Mouse (Mus musculus): Measurements from ENCODE around the gene Resp18. TPM values are rescaled to one million over a fixed set of nuclear protein-coding genes. Genes with fewer than 3 reads are reported as not detected.

Resp18 gene
- polyA plus RNA-seq, 1 experiment: 275 TPM

DNA sequence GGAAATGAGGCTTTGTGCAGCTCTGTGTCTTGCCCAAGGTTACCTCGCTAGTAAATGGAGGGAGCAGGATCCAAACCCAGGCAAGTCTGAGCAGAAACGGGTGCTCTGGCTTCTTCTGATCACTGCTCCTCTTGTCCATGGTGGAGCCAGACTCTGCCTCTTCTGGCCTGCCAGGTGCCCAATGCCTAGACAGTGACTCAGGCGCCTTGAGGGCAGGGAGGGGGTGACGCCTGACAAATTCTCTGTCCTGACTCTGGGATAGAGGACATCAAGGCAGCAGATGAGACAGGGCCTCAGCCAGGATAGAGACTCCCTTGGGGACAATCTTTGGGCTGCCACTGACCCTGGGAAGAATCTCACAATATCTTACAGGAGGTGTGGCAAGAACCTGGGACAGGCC lies 47.0 kb downstream of the Resp18 start:
- WGBS: 87% methylated on average over 4 of the region's 4 CpGs
- no peak for DNase-seq
- Histone ChIP-seq H3K27me3 (ENCODE audit: control insufficient read depth, insufficient read depth, low read length) (no peaks in the 10 kb centered on the region), H3K4me3 (replicated peaks; ENCODE audit: insufficient read depth, low read depth, low read length) (no peak overlapping the region), H3K27ac (ENCODE audit: insufficient read depth, low read length) (no peak overlapping the region), H3K4me1 (ENCODE audit: control insufficient read depth, insufficient read depth, low read length) (peaks cover 10% of the 10 kb centered on the region)
- TF ChIP-seq CTCF (IDR thresholded peaks at IDR 0.05; ENCODE audit: borderline replicate concordance, insufficient read depth, low read depth, low read length) (no peak), POLR2A (IDR thresholded peaks at IDR 0.05; ENCODE audit: borderline replicate concordance, insufficient read depth, low read length) (no peak)

- WGBS: 78% methylated on average over 7 of the region's 7 CpGs
- no peak overlapping the region for H3K4me3 ChIP-seq (replicated peaks; ENCODE audit: insufficient read depth, low read depth, low read length)
- DNase-seq: no peak
- TF ChIP-seq POLR2A (IDR thresholded peaks at IDR 0.05; ENCODE audit: borderline replicate concordance, insufficient read depth, low read length) (no peak), CTCF (IDR thresholded peaks at IDR 0.05; ENCODE audit: borderline replicate concordance, insufficient read depth, low read depth, low read length) (no peak)
- H3K27ac ChIP-seq (ENCODE audit: insufficient read depth, low read length): no peak overlapping the region
- no peaks in the 10 kb centered on the region for H3K27me3 ChIP-seq (ENCODE audit: control insufficient read depth, insufficient read depth, low read length)
- H3K4me1 ChIP-seq (ENCODE audit: control insufficient read depth, insufficient read depth, low read length): peaks cover 5% of the 10 kb centered on the region
These were observed 47.8 kb downstream of the Resp18 start for GRCm38 (mm10) chr1:75230335-75230994.

DNA sequence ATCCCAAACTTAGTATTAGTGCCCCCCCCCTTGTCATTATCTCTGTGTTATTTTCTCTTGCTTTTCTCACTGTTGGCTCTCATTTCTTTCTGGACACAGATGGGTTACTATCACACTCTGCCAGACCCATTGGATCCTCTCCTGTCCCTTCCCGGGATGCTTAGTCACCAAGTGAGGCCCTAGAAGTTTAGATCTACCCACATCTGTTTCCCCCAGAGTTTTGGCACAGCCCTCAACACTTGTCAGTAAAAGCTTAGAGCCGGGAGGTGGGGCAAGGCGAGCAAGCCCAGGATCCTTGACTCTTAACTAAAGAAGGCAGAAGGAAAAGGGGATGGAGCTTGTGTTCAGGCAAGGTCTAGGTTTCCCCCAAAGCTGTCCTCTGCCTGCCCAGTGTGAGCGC lies 49.1 kb downstream of the Resp18 start:
- H3K4me3 ChIP-seq (replicated peaks; ENCODE audit: insufficient read depth, low read depth, low read length): no peak overlapping the region
- no peaks in the 10 kb centered on the region for H3K4me1 ChIP-seq (ENCODE audit: control insufficient read depth, insufficient read depth, low read length)
- DNase-seq: no peak
- TF ChIP-seq CTCF (IDR thresholded peaks at IDR 0.05; ENCODE audit: borderline replicate concordance, insufficient read depth, low read depth, low read length) (no peak), POLR2A (IDR thresholded peaks at IDR 0.05; ENCODE audit: borderline replicate concordance, insufficient read depth, low read length) (no peak)
- no peaks in the 10 kb centered on the region for H3K27me3 ChIP-seq (ENCODE audit: control insufficient read depth, insufficient read depth, low read length)
- 45% methylated on average over 4 of the region's 4 CpGs for WGBS
- H3K27ac ChIP-seq (ENCODE audit: insufficient read depth, low read length): no peak overlapping the region

DNA sequence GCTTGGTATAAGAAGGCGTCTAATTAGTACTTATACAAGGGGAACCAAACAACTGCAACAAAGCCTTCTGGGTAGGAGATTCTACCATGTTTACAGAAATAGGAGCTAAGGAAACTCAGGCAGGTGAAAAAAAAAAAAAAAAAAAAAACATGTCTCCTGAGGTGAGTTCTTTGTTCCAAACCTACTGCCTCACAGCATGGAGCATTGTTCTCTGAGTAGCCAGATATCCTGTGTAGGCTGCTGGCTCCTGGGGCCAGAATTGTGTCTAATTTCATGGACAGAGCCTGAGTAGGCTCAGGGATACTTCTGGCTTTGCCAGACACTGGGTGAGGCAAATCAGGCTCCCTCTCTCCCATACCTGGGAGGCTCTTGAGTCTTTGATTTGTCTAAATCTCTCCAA lies 50.6 kb downstream of the Resp18 start:
- TF ChIP-seq CTCF (IDR thresholded peaks at IDR 0.05; ENCODE audit: borderline replicate concordance, insufficient read depth, low read depth, low read length) (no peak), POLR2A (IDR thresholded peaks at IDR 0.05; ENCODE audit: borderline replicate concordance, insufficient read depth, low read length) (no peak)
- no peak overlapping the region for H3K4me3 ChIP-seq (replicated peaks; ENCODE audit: insufficient read depth, low read depth, low read length)
- H3K27me3 ChIP-seq (ENCODE audit: control insufficient read depth, insufficient read depth, low read length): no peaks in the 10 kb centered on the region
- DNase-seq: no peak
- H3K27ac ChIP-seq (ENCODE audit: insufficient read depth, low read length): no peak overlapping the region
- 94% methylated on average over 1 of the region's 1 CpGs for WGBS
- no peaks in the 10 kb centered on the region for H3K4me1 ChIP-seq (ENCODE audit: control insufficient read depth, insufficient read depth, low read length)

DNA sequence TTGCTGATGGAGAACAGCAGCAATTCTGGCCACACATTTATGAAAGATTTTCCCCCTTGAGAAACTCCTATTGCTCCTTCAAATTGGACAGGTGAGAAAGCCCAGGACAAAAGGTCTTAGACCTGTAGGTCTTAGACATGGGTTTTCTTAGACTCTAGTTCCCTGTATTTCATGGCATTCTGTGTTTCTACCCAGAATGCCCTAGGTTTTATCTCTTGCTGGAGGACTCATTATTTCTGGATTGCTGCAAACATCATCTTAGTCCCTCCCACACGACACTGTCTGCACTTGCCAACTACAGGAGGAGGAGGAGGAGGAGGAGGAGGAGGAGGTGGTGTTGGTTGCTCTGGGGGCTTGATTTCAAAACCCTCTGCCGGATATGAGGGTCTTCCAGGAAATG lies 52.1 kb downstream of the Resp18 start:
- no peak for DNase-seq
- WGBS: 71% methylated on average over 2 of the region's 2 CpGs
- TF ChIP-seq CTCF (IDR thresholded peaks at IDR 0.05; ENCODE audit: borderline replicate concordance, insufficient read depth, low read depth, low read length) (no peak), POLR2A (IDR thresholded peaks at IDR 0.05; ENCODE audit: borderline replicate concordance, insufficient read depth, low read length) (no peak)
- H3K27ac ChIP-seq (ENCODE audit: insufficient read depth, low read length): no peak overlapping the region
- H3K27me3 ChIP-seq (ENCODE audit: control insufficient read depth, insufficient read depth, low read length): no peaks in the 10 kb centered on the region
- H3K4me1 ChIP-seq (ENCODE audit: control insufficient read depth, insufficient read depth, low read length): no peaks in the 10 kb centered on the region
- H3K4me3 ChIP-seq (replicated peaks; ENCODE audit: insufficient read depth, low read depth, low read length): no peak overlapping the region

- 67% methylated on average over 3 of the region's 3 CpGs for WGBS
- H3K4me3 ChIP-seq (replicated peaks; ENCODE audit: insufficient read depth, low read depth, low read length): no peak overlapping the region
- H3K27ac ChIP-seq (ENCODE audit: insufficient read depth, low read length): no peak overlapping the region
- H3K27me3 ChIP-seq (ENCODE audit: control insufficient read depth, insufficient read depth, low read length): no peaks in the 10 kb centered on the region
- H3K4me1 ChIP-seq (ENCODE audit: control insufficient read depth, insufficient read depth, low read length): no peaks in the 10 kb centered on the region
- DNase-seq: no peak
- TF ChIP-seq POLR2A (IDR thresholded peaks at IDR 0.05; ENCODE audit: borderline replicate concordance, insufficient read depth, low read length) (no peak), CTCF (IDR thresholded peaks at IDR 0.05; ENCODE audit: borderline replicate concordance, insufficient read depth, low read depth, low read length) (no peak)
These were observed 52.7 kb downstream of the Resp18 start for GRCm38 (mm10) chr1:75225473-75225872.

DNA sequence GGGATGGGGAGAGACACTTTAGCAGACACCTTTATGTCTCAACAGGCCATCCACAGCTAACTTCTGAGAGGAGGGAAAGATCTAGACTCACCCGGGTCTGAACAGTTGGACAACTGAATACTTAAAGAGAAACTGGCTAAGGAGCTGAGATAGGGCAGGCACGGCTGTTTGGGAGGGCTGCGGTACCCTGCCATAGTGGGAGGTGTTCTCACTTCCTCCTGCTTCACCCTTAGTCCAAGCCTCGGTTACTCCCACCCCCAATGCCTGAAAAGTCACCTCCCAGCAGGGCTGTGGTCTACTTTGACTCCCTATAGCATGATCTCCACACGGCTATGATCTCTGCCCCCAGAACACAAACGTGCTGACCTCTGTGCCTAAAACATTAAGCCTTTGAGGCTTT lies 54.7 kb downstream of the Resp18 start:
- no peak for DNase-seq
- Histone ChIP-seq H3K27ac (ENCODE audit: insufficient read depth, low read length) (no peak overlapping the region), H3K27me3 (ENCODE audit: control insufficient read depth, insufficient read depth, low read length) (no peaks in the 10 kb centered on the region), H3K4me1 (ENCODE audit: control insufficient read depth, insufficient read depth, low read length) (no peaks in the 10 kb centered on the region), H3K4me3 (replicated peaks; ENCODE audit: insufficient read depth, low read depth, low read length) (no peak overlapping the region)
- WGBS: 75% methylated on average over 6 of the region's 6 CpGs
- no peak for TF ChIP-seq CTCF (IDR thresholded peaks at IDR 0.05; ENCODE audit: borderline replicate concordance, insufficient read depth, low read depth, low read length)
- TF ChIP-seq POLR2A (IDR thresholded peaks at IDR 0.05; ENCODE audit: borderline replicate concordance, insufficient read depth, low read length): no peak

DNA sequence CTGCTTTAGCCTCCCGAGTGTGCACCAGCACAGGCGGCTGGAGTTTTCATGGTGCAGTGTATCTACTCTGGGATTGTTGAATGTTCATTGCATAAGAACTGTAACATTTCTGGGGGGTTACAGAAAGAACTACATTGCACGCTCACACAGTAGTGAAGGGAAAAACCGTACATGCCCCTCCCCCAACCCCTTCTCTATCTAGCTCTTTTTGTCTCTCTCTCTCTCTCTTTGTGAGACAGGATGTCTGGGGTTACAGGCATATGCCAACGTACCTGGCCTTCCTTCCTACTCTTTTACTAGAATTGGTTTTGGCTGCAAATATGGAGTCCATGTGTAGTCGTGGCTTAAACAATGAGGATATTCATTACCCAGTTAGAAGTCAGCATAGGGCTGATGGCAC lies 55.3 kb downstream of the Resp18 start:
- WGBS: 82% methylated on average over 6 of the region's 6 CpGs

More for the DNA sequence above, 55.3 kb downstream of the Resp18 start:
- DNase-seq: no peak
- no peaks in the 10 kb centered on the region for H3K4me1 ChIP-seq (ENCODE audit: control insufficient read depth, insufficient read depth, low read length)
- no peak overlapping the region for H3K27ac ChIP-seq (ENCODE audit: insufficient read depth, low read length)
- H3K4me3 ChIP-seq (replicated peaks; ENCODE audit: insufficient read depth, low read depth, low read length): no peak overlapping the region
- H3K27me3 ChIP-seq (ENCODE audit: control insufficient read depth, insufficient read depth, low read length): no peaks in the 10 kb centered on the region
- no peak for TF ChIP-seq POLR2A (IDR thresholded peaks at IDR 0.05; ENCODE audit: borderline replicate concordance, insufficient read depth, low read length)
- no peak for TF ChIP-seq CTCF (IDR thresholded peaks at IDR 0.05; ENCODE audit: borderline replicate concordance, insufficient read depth, low read depth, low read length)

Other genes with a start within 250 kb of the Resp18 start
- 1.8 and 2.8 TPM in 2 replicates for gene Nhej1, start 153.2 kb downstream of the Resp18 start, polyA plus RNA-seq (2012; rRNA removed)
- not detected in 2 replicates for gene Slc23a3, start 144.5 kb downstream of the Resp18 start, polyA plus RNA-seq (2012; rRNA removed)
- 39.0 and 41.4 TPM in 2 replicates for gene Cnppd1, start 135.7 kb downstream of the Resp18 start, polyA plus RNA-seq (2012; rRNA removed)
- gene Retreg2, start 135.6 kb downstream of the Resp18 start, polyA plus RNA-seq (2012; rRNA removed): 261 and 276 TPM in 2 replicates
- gene Zfand2b, start 109.8 kb downstream of the Resp18 start, polyA plus RNA-seq (2012; rRNA removed): 58.0 and 61.6 TPM in 2 replicates
- 19.2 and 22.4 TPM in 2 replicates for gene Abcb6, start 98.0 kb downstream of the Resp18 start, polyA plus RNA-seq (2012; rRNA removed)
- gene Ankzf1, start 86.3 kb downstream of the Resp18 start, polyA plus RNA-seq (2012; rRNA removed): 41.0 and 44.6 TPM in 2 replicates
- 120 and 128 TPM in 2 replicates for gene Atg9a, start 86.2 kb downstream of the Resp18 start, polyA plus RNA-seq (2012; rRNA removed)
- 10.8 TPM in 2 replicates for gene Glb1l, start 67.6 kb downstream of the Resp18 start, polyA plus RNA-seq (2012; rRNA removed)
- 161 and 167 TPM in 2 replicates for gene Stk16, start 67.6 kb downstream of the Resp18 start, polyA plus RNA-seq (2012; rRNA removed)
- 385 and 391 TPM in 2 replicates for gene Tuba4a, start 58.5 kb downstream of the Resp18 start, polyA plus RNA-seq (2012; rRNA removed)
- not detected in 2 replicates for gene A630095N17Rik, start 46.3 kb downstream of the Resp18 start, polyA plus RNA-seq (2012; rRNA removed)
- gene Dnajb2, start 42.0 kb downstream of the Resp18 start, polyA plus RNA-seq (2012; rRNA removed): 139 and 153 TPM in 2 replicates
- gene Ptprn, start 13.9 kb downstream of the Resp18 start, polyA plus RNA-seq (2012; rRNA removed): 172 and 180 TPM in 2 replicates
- 87.0 and 87.1 TPM in 2 replicates for gene Dnpep, start 39.6 kb upstream of the Resp18 start, polyA plus RNA-seq (2012; rRNA removed)
- gene Des, start 81.9 kb upstream of the Resp18 start, polyA plus RNA-seq (2012; rRNA removed): 2.0 and 2.1 TPM in 2 replicates
- 122 and 143 TPM in 2 replicates for gene Speg, start 96.9 kb upstream of the Resp18 start, polyA plus RNA-seq (2012; rRNA removed)
- gene Gmppa, start 157.5 kb upstream of the Resp18 start, polyA plus RNA-seq (2012; rRNA removed): 155 and 187 TPM in 2 replicates
- gene Asic4, start 172.0 kb upstream of the Resp18 start, polyA plus RNA-seq (2012; rRNA removed): 2.1 and 2.8 TPM in 2 replicates
- 88.3 and 92.6 TPM in 2 replicates for gene Chpf, start 200.9 kb upstream of the Resp18 start, polyA plus RNA-seq (2012; rRNA removed)
- gene Tmem198, start 201.1 kb upstream of the Resp18 start, polyA plus RNA-seq (2012; rRNA removed): 41.3 and 46.6 TPM in 2 replicates
- gene Obsl1, start 228.0 kb upstream of the Resp18 start, polyA plus RNA-seq (2012; rRNA removed): 41.1 and 44.0 TPM in 2 replicates
- 64.7 and 68.6 TPM in 2 replicates for gene Inha, start 228.7 kb upstream of the Resp18 start, polyA plus RNA-seq (2012; rRNA removed)
- gene Stk11ip, start 243.1 kb upstream of the Resp18 start, polyA plus RNA-seq (2012; rRNA removed): 29.3 and 29.8 TPM in 2 replicates